8 mouse cellular contexts compared by ENCODE assay signal in genomic region chr1:191325726-191326232, GRCm38 (mm10). TPM values are rescaled to one million over a fixed set of nuclear protein-coding genes. Genes with fewer than 3 reads are reported as not detected.
DNase-seq lines count a peak whose midpoint lies in the region; ATAC-seq lines count a peak whose summit lies in the region.

TSS of gene Tmem206 (plus strand) at chr1:191325912.

- H3K4me1 ChIP-seq in intestine, embryonic 14.5 days (replicated peaks; ENCODE audit: control insufficient read depth, insufficient read depth, low read length) = peaks cover 8% of the 10 kb centered on the region

- 0 out of 2 replicates have a peak, but pooled peaks cover 7% of the 10 kb centered on the region for H3K36me3 ChIP-seq in intestine, embryonic 14.5 days (ENCODE audit: control insufficient read depth, insufficient read depth, low read length)

- H3K4me3 ChIP-seq in intestine, embryonic 14.5 days (ENCODE audit: low read depth, low read length) = peak within 1 kb of the TSS; percentile 87

- intact Hi-C loops in gastrocnemius, postnatal 14 days (cut with DNase I; ENCODE audit: low total_unique reads) = no loop called here
- intact Hi-C loops in left cerebral cortex, postnatal 14 days (cut with DNase I) = no loop called here

- H3K27me3 ChIP-seq in intestine, embryonic 14.5 days (replicated peaks; ENCODE audit: control insufficient read depth, insufficient read depth, low read length) = no peaks in the 10 kb centered on the region

- H3K9ac ChIP-seq in intestine, embryonic 14.5 days (ENCODE audit: low read length) = peak within 1 kb of the TSS; percentile 86

- peak within 1 kb of the TSS; percentile 47; the same call in 1 of the 2 replicates for H3K27ac ChIP-seq in intestine, embryonic 14.5 days (ENCODE audit: low read depth)

- H3K4me2 ChIP-seq in intestine, embryonic 14.5 days (ENCODE audit: low read length) = peak within 1 kb of the TSS; percentile 90

- under 1% methylated on average over 42 of the region's 42 CpGs for WGBS in intestine, embryonic 14.5 days

- no peaks in the 10 kb centered on the region for H3K9me3 ChIP-seq in intestine, embryonic 14.5 days (ENCODE audit: control insufficient read depth, low read length)

- peak; percentile 90 for DNase-seq in adipocyte (ENCODE audit: low spot score)
- DNase-seq in embryo, embryonic 10 days (ENCODE audit: low spot score) = peak; percentile 99
- DNase-seq in gastrocnemius, postnatal 14 days = peak; percentile 93
- peak; percentile 96 for DNase-seq in intestine, embryonic 14.5 days (ENCODE audit: low spot score)
- peak; percentile 93 to 96 for DNase-seq in left cerebral cortex, postnatal 14 days (ENCODE audit: low spot score in 2 of 2)
- peak; percentile 97 for DNase-seq in mesoderm, embryonic 11.5 days (ENCODE audit: low read depth, low spot score)
- peak; percentile 90 to 91 for DNase-seq in right cerebral cortex, postnatal 36 days (ENCODE audit: low spot score in 2 of 2)
- DNase-seq in yolk sac, embryonic 10.5 days (ENCODE audit: low spot score) = peak; percentile 93

- peak; percentile 94 for ATAC-seq in intestine, embryonic 14.5 days (replicated peaks; ENCODE audit: low FRiP score, low TSS enrichment, low read depth)

RNA-seq across cellular contexts. Expression of gene Tmem206, which starts in this region (rescaled TPM):
- 1 to 10 TPM; 1.8 to 2.3 TPM for total RNA-seq in gastrocnemius, postnatal 14 days (2021)
- 21.0 and 21.9 TPM in 2 replicates for polyA plus RNA-seq in intestine, embryonic 14.5 days (2014; fragmentation: Nextera tagmentation; extraction: Ambion mirVana)
- total RNA-seq in left cerebral cortex, postnatal 14 days (2021) = 1 to 10 TPM; 8.6 to 9.2 TPM

Comparison
In these comparisons a context has a peak if more than half of its experiments do, and no peak if none do; other contexts are left out.
1. Peak in every context shown above with its lines: DNase-seq, ATAC-seq, H3K4me3 ChIP-seq and H3K27ac ChIP-seq.